ENCODE assay signal across 1 mouse cellular context in genomic region chr19:29325852-29326180, GRCm38 (mm10).
TF ChIP-seq lines count a peak whose summit lies in the region.

No protein-coding gene starts in this region.

TF ChIP-seq in CH12.LX, 34 proteins besides CTCF, POLR2A, EP300 and RAD21:
- TF ChIP-seq USF2 (conservative IDR thresholded peaks at IDR 0.05; ENCODE audit: low read depth, low read length): no peak
- no peak for TF ChIP-seq POLR2AphosphoS2 (IDR thresholded peaks at IDR 0.05; ENCODE audit: low read depth, low read length)
- no peak for TF ChIP-seq ZMIZ1 (IDR thresholded peaks at IDR 0.05; ENCODE audit: low read depth, low read length)
- TF ChIP-seq HCFC1 (IDR thresholded peaks at IDR 0.05; ENCODE audit: low read depth, low read length): no peak
- TF ChIP-seq BHLHE40 (IDR thresholded peaks at IDR 0.05; ENCODE audit: low read depth, low read length): no peak
- TF ChIP-seq PAX5 (IDR thresholded peaks at IDR 0.05; ENCODE audit: low read length): no peak
